Mouse (Mus musculus) gastrocnemius, postnatal 36 days (tissue): ENCODE data around the gene Msh2. TPM values are rescaled to one million over a fixed set of nuclear protein-coding genes. Genes with fewer than 3 reads are reported as not detected.
"Not testable (repeated sequence)": the region's sequence is repeated elsewhere in the genome, so short reads cannot be mapped to it uniquely, and the experiment has no call there.

Experiments
- DNase-seq, 2 experiments: peaks; one replicate each; pipeline ENCODE4 v3.0.0; 2022
- intact Hi-C: fragments of 180-260 bp; cut with DNase I; formaldehyde crosslinking; loops from one replicate; pipeline ENCODE4 v1.15.1; 2025
- long read RNA-seq, 2 experiments: library from polyadenylated mRNA; stranded (forward); transcript quantifications; one replicate each; pipeline ENCODE4 v2.0.0; 2021
- total RNA-seq, 2 experiments: library from RNA; stranded (reverse); gene quantifications; 2 replicates each; pipeline ENCODE4 v1.2.3; 2021

The Msh2 gene
- total RNA-seq: 1 to 10 TPM; 8.0 TPM
- long read RNA-seq, experiment 1, partial matches to known transcripts: 5 of 7 reads
- long read RNA-seq, experiment 1, other reads (novel, unspliced or antisense): 0 of 7 reads
- long read RNA-seq, experiment 2, transcript Msh2-201 (16 exons, 3,283 nt): major isoform, 7 of 20 reads
- long read RNA-seq, experiment 2, partial matches to known transcripts: 11 of 20 reads
- long read RNA-seq, experiment 2, other reads (novel, unspliced or antisense): 2 of 20 reads

DNA sequence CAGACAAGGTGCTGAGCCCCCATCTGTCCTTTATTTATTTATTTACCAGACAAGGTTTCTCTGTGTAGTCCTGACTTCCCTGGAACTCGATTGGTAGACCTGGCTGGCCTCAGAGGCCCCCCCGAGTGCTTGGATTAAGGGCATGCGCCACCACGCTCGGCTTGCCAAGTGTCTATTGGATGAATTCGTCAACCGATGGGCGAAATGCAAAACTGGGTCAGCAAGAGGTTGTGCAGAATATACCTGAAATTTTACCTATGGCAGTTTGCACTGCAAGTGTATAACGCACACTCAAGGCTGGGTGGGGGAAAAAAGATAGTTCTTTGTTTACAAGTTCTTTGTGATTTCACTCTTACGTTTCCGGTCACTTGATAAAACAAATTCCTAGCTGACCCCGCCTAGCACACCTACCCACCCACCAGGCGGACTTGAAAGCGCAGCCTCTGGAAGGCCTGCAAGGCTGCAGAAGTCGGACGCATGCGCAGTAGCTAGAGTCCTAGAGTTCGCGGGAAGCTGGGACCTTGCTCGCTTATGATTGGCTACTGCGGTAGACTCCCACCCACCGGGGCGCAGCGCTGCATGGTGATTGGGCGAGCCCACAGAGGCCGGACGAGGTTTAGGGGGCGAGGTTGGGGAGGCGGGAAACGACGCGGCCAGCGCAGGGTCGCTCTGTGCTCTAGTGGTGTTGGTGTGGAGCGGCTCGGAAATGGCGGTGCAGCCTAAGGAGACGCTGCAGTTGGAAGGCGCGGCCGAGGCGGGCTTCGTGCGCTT lies at the start of gene Msh2:
Gene Msh2, plus strand, starts transcription at position 441 of the 771 bp plus-strand sequence.
- intact Hi-C loops: no loop called here
- DNase-seq: peak; percentile 95 to 97

DNA sequence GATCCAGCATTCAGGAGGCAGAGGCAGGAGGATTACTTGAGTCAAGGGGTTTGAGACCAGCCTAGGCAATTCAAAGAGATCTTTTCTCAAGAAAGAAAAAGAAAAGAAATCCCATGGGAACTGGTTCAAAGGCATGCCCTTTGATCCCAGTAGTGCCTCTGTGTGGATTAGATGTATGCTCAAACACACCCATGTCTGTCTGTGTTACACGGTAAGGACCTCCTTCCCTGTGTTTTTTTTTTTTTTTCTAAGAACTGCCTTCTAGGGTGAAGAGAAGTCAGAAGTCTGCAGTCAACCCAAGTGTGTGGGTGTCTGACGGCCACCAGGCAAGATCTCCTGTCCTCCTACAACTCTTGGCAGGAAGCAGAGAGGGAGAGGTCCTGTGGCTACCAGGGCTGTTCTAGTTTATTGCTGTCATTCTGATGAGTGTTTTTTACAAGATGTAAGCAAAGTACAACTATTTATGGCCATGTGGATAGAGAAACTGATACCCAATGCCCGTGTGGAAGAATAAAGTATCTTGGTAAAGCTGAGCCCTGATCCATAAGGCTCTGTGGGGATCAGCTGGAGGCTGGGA lies 46.5 kb upstream of the Msh2 start:
- DNase-seq: no peak
- intact Hi-C loops: no loop called here

DNA sequence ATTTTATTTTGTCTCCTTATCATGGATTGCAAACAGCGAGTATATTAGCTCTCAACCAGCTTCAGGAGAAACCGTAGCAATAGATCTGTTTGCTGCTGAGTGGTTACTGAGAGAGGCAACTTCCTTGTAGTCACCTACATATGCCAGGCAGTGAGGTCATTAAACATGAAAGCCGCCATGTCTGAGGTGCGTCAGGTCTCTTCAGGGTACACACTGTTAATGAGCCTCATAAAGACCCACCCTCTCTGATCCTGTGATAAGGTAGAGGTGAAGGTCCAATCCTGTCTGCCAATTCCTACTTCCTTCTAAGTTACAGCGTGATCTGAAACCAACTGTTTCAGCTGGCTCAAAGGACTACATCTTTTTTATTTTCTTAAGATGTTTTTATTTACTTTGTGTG lies 44.0 kb upstream of the Msh2 start:
- intact Hi-C loops: no loop called here
- no peak for DNase-seq

DNA sequence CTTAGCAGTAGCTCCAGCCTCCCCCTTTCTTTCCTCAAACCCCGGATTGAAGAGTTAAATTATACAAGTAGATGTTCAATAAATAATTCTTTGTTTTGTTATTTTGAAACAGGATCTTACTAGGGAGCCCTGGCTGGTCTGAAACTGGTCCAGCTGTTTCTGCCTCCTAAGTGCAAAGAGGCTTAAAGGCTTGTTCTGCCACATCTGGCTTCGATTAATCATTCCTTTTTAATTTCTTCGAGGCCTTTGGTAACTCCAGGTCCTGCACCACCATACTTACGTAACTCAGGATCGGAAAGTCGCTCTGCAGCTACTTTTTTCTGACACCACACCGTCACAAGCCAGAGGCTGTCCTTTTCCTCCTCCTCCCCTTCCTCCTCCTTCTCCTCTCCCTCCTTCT lies 43.4 kb upstream of the Msh2 start:
- intact Hi-C loops: no loop called here
- DNase-seq: no peak

DNA sequence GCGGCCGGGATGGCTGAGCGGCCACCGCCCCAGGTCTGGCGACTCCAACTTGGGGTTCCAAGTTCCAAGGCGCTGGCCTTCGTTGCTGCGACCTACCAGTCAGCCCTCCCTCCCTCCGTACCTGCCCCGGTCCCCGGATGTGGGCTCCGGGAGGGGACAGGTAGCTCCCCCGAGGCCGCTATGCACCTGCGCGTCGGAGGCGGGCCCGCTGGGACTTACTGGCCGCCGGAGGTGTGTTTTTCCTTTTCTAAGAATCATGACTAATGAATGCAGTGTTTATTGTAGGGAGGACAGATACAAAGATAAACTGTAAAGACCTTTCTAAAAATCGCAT lies 35.1 kb upstream of the Msh2 start:
- DNase-seq: no peak
- intact Hi-C loops: no loop called here

DNA sequence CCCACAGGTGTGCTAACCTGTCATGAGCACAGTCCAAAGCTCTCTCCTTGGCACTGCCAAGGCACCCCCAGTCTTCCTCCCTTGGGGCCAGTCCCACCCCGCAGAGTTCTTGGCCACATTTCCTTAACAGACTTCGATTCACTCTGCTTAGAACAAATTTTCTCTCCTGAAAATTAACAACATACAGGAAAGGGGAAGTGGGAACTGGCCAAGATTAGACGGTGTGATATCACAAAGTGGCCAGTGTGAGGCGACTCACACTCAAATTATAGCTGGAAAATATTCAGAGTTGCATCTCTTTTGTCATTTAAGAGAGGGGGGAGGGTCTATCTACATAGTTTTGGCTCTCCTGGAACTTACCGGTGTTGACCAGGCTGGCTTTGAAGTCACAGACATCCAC lies 32.9 kb upstream of the Msh2 start:
- DNase-seq: no peak
- intact Hi-C loops: no loop called here

DNA sequence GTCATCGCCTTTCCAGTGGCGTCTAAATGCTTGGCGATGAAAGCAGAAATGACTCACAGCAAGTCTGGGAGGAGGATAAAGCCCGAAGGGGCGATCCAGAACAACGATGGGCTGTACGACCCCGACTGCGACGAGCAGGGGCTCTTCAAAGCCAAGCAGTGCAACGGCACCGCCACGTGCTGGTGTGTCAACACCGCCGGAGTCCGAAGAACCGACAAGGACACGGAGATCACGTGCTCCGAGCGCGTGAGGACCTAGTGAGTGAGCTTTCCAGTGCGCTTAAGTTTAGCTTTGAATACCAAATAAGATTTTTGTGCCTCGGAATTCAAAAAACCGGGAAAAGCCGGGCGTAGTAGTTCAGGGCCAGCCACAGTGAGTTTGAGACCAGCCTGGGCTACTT lies 31.9 kb upstream of the Msh2 start:
- no peak for DNase-seq
- intact Hi-C loops: no loop called here

DNA sequence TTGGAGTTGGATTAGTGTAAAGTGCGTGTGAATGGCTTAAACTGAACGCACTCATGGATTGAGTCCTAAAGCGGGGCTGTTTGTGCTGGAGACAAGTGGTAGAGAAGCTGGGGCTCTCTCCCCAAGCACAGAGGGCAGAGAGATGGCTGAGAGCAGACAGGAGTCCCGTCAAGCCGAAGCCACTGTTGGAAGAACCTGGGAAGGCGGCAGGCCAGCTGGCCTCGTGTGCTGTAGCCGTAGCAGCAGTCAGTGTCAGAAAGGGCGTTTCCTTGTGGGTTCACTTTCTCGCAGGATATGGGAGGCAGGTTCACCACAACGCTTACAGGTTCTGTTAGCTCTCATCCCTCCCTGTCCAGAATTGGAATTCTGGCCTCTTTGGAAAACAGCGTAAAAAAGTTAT lies 31.1 kb upstream of the Msh2 start:
- intact Hi-C loops: no loop called here
- no peak for DNase-seq

DNA sequence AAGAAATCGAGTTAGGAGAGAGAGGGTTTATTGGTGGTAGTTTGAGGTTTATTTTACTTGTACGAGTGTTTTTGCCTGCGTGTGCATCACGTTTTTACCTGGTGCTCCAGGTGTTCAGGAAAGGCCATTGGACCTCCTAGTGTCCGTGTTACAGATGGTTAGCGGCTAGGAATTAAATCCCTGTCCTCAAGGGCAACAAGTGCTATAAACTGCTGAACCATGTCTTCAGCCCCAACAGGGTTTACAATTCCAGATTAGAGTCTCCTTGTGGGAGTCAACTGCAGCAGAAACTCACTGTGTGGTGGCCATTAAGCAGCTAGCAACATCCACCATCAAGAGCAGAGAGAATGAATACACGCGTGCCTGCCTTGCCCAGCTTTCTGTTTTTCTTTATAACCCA lies 29.4 kb upstream of the Msh2 start:
- DNase-seq: no peak
- intact Hi-C loops: no loop called here

DNA sequence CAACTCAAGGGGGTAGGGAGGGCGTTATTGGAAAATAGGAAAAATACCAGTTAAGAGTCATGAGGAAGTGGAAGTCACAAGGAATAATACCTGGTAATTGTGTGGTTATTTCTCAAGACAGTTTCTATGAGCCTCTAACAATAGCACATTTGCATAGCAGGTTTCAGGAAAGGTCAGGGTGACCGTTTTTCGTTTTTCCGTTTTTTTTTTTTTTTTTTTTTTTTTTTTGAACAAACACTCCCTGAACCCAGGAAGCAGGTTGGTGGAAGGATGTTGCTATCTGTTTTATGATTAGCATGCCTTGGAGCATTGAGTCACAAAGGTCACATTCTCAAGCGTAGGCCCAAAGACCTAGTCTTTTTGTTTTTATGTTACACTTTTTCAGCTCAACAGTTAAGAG lies 16.5 kb upstream of the Msh2 start:
- DNase-seq, intact Hi-C loops: not testable (repeated sequence)

DNA sequence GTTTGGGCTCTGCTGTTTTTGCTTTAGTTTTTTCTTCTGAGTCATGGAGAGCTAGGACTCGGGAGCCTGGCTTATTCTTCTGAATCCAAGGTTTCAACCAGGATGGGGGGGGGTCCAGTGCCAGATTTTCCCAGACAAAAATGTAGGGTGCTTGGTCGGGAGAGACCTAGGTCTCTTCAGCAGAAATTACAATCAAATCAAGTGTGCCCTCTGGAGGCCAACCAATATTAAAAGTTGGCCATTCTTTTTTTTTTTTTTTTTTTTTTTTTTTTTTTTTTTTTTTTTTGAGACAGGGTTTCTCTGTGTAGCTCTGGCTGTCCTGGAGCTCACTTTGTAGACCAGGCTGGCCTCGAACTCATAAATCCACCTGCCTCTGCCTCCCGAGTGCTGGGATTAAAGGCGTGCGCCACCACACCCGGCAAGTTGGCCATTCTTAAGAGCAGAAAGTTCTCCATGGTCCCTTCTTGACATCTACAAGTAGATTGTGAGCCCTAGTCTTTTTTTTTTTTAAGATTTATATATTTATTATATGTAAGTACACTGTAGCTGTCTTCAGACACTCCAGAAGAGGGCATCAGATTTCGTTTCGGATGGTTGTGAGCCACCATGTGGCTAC lies 10.1 kb upstream of the Msh2 start:
- intact Hi-C loops: loop anchor here (5.0 kb wide), 1 partner anchor 350 kb away; no protein-coding TSS in a partner anchor
- not testable (repeated sequence) for DNase-seq

DNA sequence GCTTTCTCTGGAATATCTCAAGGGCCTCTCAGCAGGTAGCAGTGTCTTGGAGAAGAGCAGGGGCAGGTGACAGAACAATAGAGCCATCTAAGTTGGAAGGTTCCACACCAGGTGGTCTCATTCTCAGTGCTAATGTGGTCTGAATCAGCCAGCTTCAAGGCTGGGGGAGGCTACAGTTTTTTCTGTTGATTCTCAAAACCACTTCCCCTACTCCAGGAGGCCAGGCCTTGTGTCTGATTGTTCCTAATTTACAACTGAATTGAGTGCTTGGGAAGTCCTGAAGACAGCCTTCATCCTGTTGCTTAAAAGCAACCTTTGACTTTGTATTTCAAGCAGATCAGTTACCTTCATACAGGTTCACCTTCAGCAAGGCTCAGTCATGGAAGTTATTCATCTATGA lies 7.9 kb upstream of the Msh2 start:
- no peak for DNase-seq
- intact Hi-C loops: loop anchor here (5.0 kb wide), 1 partner anchor 352 kb away; no protein-coding TSS in a partner anchor

DNA sequence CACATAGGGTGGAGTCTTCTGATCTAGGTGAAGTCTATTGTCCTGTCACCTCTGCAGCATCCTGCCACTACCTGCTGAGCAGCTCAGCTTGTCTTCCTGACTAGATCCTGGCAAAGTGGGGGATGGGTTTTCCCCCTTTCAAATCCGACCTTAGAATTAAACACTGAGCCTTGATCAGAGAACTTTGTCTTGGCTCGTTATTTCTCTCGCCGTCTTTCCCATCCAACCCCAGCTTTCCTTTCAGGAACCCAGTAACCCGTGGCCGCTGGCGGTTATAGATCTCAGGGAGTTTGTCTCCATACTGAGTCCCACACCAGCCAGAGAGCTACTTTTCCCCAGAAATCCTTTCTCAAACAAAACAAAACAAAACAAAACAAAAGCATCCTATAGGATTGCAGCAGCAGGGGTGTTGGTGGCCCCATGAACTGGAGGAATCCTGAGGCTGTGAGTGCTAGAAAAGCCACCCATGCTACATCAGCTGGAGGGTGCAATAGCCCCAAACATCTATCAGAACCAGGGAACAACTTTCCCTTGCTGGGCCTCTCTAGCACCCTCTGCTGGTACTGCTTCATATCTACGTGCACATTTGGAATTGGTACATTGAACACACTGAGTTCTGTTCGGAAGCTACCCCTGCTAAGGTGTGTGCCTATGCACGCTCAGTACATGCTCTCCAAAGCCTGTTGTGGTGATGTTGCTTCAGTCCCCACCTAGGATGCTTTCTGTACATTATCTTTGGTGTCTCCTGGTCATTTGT lies 6.9 kb upstream of the Msh2 start:
- DNase-seq: peak in 1 of 2 experiments; percentile 42
- intact Hi-C loops: loop anchor here (5.0 kb wide), 1 partner anchor 63 kb away; no protein-coding TSS in a partner anchor

DNA sequence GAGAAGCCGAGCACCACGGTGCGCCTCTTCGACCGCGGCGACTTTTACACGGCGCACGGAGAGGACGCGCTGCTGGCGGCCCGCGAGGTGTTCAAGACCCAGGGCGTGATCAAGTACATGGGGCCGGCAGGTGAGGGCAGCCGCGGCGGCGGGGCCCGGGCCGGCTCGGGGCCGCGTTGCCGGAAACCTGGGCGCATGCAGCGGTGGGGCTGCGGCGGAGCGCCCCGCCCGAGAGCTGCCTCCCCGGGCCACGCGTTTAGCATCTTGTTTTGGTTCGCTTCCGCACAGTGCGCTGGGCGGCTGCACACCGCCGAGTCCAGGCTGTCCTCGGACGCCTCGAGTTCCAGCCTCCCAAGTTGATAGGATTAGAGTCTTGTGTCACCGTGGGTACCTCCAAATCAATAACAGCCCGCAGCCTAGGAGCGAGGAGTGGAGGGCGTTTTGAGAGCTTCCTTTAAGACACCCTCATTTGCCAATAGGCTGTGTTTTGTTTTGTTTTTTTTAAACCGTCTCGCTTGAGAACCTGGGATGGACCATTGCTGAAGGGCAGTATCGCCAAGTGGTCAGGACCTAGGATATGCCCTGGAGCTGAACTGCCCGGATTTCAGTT lies 652 bp downstream of the Msh2 start:
- no peak for DNase-seq
- intact Hi-C loops: no loop called here

DNA sequence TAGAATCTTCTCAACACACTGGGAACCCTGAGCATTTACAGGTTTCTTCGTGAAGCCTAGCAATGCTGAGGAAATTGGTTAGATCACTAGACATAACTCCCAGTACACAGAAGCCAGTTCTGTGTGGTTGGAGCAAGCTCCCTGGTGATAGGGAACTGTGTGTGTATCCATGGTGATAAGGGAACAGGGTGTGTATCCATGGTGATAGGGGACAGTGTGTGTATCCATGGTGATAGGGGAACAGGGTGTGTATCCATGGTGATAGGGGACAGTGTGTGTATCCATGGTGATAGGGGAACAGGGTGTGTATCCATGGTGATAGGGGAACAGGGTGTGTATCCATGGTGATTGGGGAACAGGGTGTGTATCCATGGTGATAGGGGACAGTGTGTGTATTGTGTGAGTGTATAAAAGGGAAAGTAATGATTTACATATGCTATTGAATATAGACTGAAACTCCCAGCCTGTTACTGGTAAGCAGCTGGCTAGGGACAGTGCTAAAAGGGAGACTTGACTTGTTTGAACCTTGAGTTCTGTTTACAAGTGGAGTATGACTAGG lies 4.9 kb downstream of the Msh2 start:
- DNase-seq, intact Hi-C loops: not testable (repeated sequence)

DNA sequence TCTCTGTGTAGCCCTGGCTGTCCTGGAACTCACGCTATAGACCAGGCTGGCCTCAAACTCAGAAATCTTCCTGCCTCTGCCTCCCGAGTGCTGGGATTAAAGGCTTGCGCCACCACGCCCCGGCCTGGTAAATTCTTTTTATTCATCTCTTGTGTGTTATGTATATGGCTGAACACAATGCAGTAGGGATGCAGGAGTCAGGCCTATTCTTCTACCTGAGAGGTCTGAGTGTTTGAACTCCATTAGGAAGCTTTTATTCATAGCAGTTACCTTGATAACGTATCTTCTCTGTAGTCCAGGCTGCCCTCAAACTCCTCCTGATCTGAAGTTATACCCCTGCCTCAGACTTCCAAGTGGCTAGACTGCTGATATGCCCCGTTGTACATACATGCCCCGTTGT lies 5.5 kb downstream of the Msh2 start:
- intact Hi-C loops: no loop called here
- DNase-seq: no peak

DNA sequence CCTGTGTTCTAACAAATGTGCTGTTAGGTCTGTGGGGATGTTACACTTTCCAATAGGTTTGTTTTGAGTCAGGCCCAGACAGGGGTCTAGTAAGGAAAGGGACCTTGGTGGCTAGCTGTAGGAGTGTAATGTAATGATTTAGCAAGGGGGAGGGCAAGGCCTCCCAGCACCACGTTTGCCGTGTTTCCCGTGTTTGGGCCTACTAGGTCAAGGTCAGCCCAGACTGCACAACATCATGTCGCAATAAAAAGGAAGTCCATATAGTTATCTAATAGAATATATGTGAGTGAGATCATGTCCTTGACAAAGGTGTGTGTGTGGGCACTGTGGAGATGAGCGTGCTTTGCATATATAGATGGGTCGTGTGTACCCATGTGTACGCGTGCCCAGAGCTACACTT lies 17.1 kb downstream of the Msh2 start:
- DNase-seq: no peak
- intact Hi-C loops: no loop called here

DNA sequence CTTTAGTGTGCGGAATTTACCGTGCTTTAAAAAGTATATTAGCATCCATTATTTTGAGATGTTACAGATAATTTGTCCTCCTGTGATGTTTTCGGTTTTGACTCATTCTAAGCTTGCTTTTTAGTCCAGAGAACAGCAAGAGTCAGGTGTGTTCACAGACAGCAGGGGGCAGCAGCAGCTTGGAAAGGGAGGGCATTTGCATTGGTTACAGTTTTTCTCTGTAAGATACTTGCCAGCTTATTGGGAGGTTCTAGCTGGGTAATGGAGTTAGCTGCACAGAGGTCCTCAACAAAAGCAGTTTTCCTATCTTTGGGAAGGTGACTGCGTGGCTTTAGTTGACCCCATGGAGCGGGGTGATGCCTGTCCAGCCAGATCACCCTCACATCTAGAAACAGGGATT lies 19.8 kb downstream of the Msh2 start:
- DNase-seq: peak in 1 of 2 experiments; percentile 43

DNA sequence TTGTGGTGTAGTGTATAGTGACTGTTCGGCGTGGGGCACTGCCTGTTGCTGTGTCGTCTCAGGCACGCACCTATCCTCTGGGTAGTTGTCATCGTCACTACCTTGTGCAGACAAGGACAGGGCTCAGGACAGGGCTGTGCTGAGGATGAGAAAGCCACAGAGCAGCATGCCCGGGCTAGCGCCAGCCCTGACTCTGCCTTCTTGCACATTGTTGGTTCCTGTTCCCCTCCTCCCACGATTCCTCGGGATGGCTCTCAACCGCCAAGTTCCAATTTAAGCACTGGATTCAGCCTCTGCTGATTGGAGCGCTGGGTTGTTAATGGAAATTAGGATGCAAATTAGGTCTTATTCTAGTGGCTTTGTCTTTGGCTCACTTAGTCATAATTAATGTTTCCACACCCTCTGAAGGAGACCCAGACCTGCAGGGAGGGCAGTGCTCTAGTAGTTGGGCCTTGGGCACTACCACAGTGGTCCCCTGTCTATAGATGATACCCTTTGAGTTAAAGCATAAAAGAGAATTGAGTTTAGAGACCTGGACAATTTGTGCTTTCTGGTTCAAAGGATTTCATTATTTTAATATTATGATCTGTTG lies 23.8 kb downstream of the Msh2 start:
- intact Hi-C loops: no loop called here

More for the DNA sequence above, 19.8 kb downstream of the Msh2 start:
- intact Hi-C loops: loop anchor here (2.0 kb wide), 1 partner anchor 257 kb away; no protein-coding TSS in a partner anchor

More for the DNA sequence above, 23.8 kb downstream of the Msh2 start:
- no peak for DNase-seq
